Mouse (Mus musculus) E14TG2a.4 (cell line): ENCODE results near the gene Nom1.

Source experiments
- CTCF ChIP-seq: conservative IDR thresholded peaks from 2 replicates; pipeline ENCODE4 v1.5.1; 2014; ENCODE audit warnings: low read length
- NANOG ChIP-seq: IDR thresholded peaks from 2 replicates; pipeline ENCODE4 v1.6.1; 2014; ENCODE audit warnings: borderline replicate concordance, low read length, mixed read lengths

- TF ChIP-seq CTCF (no peak), NANOG (no peak)
Measured at GRCm38 (mm10) chr5:29462943-29463686, 28.7 kb downstream of the Nom1 start.
